Mouse (Mus musculus): Measurements from ENCODE around the gene Olfr1250. TPM values are rescaled to one million over a fixed set of nuclear protein-coding genes. Genes with fewer than 3 reads are reported as not detected.

The Olfr1250 gene
- polyA plus RNA-seq (2017; shearing (Covaris generic)) = not detected

DNA sequence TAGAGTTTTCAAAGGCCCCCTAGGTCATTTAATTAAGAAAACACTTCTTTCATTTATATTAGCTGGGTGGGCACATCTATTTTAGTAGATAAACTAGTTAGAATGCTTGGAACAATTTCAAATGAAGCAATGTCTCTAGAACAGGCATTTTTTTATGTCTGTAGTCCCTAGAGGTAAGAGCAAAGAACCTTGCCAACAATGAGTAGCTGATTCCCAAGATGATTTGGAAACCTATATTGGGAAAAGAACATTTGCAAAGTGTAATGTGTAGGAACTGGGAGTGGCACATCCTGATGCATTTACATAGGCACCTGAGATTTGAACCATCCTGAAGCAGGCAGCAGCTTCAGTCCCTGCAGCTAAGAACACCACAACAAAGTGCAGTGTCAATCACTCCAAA is at the start of gene Olfr1250:
Olfr1250 (minus strand) TSS at position 101 of the 400 bp plus-strand sequence.

DNA sequence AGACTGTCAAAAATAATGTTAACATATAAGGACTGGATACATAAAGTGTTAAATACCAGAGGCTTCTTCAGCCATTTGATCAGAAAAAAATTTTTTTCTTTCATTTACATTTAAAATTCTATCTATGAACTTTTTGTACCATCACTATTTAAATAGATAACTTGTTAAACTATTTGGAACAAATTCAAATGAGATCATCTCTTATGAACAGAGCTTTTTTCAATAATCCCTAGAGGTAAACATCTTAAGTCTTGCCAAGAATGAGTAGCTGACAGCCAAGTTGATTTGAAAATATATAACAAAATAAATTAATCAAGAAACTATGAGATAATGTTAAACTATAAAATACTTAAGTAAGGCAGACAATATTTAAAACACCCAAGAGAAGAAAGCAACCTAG is 10.6 kb upstream of the Olfr1250 start, which contains the start of gene Olfr1251:
Olfr1251 (minus strand) TSS at position 101 of the 400 bp plus-strand sequence.

DNA sequence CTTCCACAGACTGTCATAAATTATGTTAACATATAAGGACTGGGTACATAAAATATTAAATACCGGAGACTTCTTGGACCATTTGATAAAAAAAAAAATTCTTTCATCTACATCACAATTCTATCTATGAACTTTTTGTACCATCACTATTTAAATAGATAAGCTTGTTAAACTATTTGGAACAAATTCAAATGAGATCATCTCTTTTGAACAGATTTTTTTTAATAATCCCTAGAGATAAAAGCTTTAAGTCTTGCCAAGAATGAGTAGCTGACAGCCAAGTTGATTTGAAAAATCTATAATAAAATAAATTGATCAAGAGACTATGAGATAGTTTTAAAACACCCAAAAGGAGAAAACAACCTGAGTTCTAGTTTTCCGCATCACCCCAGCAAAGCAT is 26.4 kb downstream of the Olfr1250 start, which contains the start of gene Olfr1249:
Olfr1249 (minus strand) TSS at position 101 of the 400 bp plus-strand sequence.

DNA sequence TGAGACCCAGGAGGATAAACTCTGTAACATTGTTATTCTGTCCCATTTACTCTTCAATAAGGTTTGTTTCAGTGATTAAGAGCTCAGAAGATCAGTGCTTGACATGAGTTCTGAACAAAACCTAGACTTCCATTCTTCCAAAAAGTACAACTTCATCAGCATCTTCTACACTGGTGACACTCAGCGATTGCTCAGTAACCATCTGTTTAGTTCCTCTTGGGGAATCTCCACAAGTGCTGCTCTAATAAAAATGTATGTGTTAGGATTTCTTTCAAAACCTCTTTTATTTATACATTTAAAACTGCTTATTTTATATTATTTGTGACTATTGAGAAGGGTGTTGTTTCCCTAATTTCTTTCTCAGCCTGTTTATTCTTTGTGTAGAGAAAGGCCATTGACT is 43.1 kb downstream of the Olfr1250 start, which contains the start of gene Olfr1248:
Olfr1248 (minus strand) TSS at position 101 of the 400 bp plus-strand sequence.

DNA sequence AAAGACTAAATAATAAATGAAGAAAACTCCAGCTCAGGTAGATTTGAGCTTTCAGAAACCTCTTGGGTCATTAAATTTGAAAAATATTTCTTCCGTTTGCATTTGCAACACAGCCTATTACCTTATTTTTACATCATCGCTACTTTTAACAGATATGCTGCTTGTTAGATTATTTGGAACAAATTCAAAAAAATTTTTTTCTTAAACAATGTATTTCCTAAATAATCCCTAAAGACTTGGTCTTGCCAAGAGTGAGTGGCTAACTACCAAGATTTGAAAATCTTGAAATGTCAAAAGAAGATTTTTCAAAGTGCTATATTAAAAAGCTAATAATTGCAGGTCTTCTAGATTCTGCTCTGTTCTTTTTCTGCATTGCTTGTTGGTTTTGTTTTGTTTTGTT is 47.2 kb downstream of the Olfr1250 start, which contains the start of gene Olfr1247:
Olfr1247 (minus strand) TSS at position 101 of the 400 bp plus-strand sequence.

Other genes with a start within 250 kb of the Olfr1250 start
- not detected for gene Olfr1239, start 241.1 kb downstream of the Olfr1250 start, polyA plus RNA-seq (2017; shearing (Covaris generic))
- gene Olfr1240, start 218.5 kb downstream of the Olfr1250 start, polyA plus RNA-seq (2017; shearing (Covaris generic)) = not detected
- gene Olfr1241, start 174.3 kb downstream of the Olfr1250 start, polyA plus RNA-seq (2017; shearing (Covaris generic)) = not detected
- gene Olfr1242, start 163.1 kb downstream of the Olfr1250 start, polyA plus RNA-seq (2017; shearing (Covaris generic)) = not detected
- not detected for gene Olfr1243, start 130.0 kb downstream of the Olfr1250 start, polyA plus RNA-seq (2017; shearing (Covaris generic))
- not detected for gene Olfr1245, start 83.0 kb downstream of the Olfr1250 start, polyA plus RNA-seq (2017; shearing (Covaris generic))
- not detected for gene Olfr1246, start 68.3 kb downstream of the Olfr1250 start, polyA plus RNA-seq (2017; shearing (Covaris generic))
- 0.02 TPM for gene Olfr1247, start 47.3 kb downstream of the Olfr1250 start, polyA plus RNA-seq (2017; shearing (Covaris generic))
- not detected for gene Olfr1248, start 43.2 kb downstream of the Olfr1250 start, polyA plus RNA-seq (2017; shearing (Covaris generic))
- not detected for gene Olfr1249, start 26.5 kb downstream of the Olfr1250 start, polyA plus RNA-seq (2017; shearing (Covaris generic))
- gene Olfr1251, start 10.5 kb upstream of the Olfr1250 start, polyA plus RNA-seq (2017; shearing (Covaris generic)) = not detected
- not detected for gene Olfr1252, start 63.5 kb upstream of the Olfr1250 start, polyA plus RNA-seq (2017; shearing (Covaris generic))
- not detected for gene Olfr1253, start 95.6 kb upstream of the Olfr1250 start, polyA plus RNA-seq (2017; shearing (Covaris generic))
- gene Olfr1254, start 132.2 kb upstream of the Olfr1250 start, polyA plus RNA-seq (2017; shearing (Covaris generic)) = not detected
- not detected for gene Olfr1255, start 150.6 kb upstream of the Olfr1250 start, polyA plus RNA-seq (2017; shearing (Covaris generic))
- gene Olfr1256, start 180.1 kb upstream of the Olfr1250 start, polyA plus RNA-seq (2017; shearing (Covaris generic)) = not detected
- gene Olfr48, start 186.7 kb upstream of the Olfr1250 start, polyA plus RNA-seq (2017; shearing (Covaris generic)) = not detected
- not detected for gene Olfr1257, start 217.0 kb upstream of the Olfr1250 start, polyA plus RNA-seq (2017; shearing (Covaris generic))